Mouse (Mus musculus) lung, postnatal 14 days (tissue): ENCODE results near the gene Mbnl2.

Experiments used
- DNase-seq: peaks from one replicate; pipeline ENCODE4 v3.0.0; 2021

Mbnl2 gene

DNA sequence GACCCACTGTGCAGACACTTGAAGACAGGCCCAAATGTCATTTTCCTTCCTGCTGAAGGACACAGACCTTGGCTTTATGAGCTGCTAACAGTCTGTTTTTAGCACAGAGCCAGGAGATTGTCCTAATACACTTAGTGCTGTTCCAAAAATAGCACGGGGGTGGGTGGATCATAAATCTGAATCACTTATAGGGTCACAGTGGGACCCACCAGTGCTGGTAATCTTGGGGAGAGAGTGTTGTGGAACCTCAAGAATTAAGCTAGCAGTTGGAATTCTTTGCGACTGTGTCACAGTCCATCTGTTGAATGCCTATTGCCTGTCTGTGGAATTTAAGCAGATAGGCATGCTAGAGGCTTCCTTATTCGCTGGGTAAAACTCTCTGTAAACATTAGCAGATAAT is 24.2 kb downstream of the Mbnl2 start:
- no peak for DNase-seq

DNA sequence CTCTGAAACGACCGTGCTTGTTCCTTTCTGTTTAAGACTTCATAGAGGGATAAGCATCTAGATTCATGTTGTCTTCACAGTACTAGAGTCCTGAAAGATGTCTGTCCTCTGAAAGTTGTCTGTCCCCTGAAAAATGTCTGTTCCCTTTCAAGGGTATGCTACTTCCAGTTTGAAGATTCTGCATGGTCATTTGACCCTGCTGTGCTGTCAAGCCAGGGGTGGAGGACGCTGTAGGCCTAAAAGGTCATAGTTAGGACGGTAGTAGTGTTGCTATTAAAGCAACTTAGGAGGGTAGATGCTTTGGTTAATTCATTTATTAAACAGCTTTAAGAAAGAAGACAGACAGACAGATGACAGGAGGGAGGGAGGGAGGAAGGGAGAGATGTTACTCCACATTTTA is 24.7 kb downstream of the Mbnl2 start:
- no peak for DNase-seq

DNA sequence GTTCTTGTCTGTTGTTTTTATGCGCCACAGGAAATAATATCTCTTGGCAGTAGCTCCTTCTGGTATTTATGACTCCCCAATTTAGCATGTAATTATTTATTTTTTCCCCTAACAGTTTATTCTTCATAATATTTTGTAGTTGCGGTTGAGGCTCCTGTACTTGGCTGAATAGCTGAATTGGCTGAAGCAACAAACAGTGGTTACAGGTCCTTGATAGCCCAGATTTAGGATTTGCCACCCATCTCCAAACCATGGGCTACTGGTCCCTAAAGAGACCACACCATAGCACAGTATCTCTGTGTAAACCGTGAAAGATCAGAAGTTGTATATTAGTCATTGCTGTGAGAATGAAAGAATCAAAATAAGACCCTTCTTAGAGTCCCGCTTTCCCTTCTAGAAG is 25.3 kb downstream of the Mbnl2 start:
- no peak for DNase-seq

DNA sequence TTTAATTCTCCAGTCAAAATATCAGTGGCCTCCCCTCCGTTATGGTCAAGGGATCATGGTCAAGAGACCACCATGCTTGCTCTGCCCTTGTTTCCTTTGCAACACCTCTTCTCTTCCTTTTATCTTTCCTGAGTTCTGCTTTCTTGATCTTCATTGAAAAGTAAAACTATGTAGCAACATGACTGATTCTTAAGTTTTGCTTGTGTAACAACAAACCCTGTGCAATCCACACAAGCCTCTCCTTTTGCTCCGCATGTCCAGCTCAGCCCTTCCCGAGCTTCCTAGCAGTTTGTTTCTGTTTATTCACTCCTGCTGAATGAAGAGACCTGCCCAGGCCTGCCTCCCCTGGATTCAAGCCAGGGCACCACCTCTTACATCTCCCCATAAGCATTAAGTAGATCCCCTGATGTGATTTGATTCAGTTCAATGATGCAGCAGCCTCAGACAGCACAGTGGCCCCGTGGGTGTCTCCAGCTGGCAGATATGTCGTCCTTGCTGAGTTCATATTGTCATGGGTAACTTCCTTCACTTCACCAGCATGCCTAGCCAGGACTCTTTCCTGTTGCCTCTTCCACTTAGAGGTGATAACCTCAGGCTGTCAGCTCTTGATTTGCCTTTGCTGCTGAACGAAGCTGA is 27.6 kb downstream of the Mbnl2 start:
- peak; percentile 58 for DNase-seq

DNA sequence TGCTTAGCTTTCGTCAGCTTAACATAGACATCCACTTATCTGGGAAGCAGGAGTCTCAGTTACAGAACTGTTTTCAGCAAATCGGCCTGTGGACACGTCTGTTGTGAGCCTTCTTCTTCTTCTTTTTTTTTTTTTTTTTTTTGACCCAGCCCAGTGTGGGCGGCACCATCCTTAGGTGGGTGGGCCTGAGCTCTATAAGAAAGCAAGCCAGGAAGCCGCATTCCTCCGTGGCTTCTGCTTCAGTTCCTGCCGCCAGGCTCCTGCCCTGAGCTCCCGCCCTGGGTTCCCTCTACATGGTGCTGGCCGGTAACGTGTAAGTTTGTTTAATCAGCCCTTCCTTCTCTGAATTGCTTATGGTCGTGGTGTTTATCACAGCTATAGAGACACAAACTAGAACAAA is 30.8 kb downstream of the Mbnl2 start:
- DNase-seq, result no peak

DNA sequence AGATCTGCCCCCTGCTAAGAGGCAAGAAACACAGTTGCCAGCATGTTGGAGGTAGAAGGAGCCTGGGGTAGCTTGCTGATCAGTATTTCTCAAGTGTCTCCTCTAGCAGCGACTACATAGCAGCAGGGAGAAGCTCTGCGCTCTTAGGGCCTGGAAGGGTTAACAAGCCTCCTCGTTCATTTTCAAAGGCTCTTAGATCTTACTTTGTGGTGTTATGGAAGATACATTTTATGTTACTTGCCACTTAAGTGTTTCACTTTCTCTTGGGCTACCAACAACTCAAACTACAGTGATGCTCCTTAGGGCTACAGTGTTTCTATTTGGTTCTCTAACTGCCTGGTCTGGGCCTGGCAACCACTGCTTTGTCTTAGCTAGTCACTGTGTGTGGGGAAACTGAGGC is 31.9 kb downstream of the Mbnl2 start:
- no peak for DNase-seq

DNA sequence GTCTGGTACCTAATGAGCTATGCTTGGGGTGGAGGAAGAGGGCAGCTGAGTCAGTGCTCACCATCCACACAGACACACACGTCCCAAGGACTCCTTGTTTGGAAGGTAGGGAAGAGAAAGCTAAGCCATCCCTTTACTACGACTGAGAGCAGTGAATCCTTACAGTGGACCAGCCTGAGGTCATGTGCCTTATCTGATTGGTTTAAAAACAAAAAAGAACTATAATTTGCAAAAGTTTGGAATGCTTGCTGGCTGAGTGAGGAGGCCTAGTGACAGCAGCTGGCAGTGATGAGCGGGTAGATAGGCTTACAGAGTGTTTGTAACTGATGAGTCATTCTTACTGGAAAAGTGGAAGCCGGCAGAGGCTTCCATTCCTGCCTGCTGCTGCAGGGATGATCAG is 32.5 kb downstream of the Mbnl2 start:
- DNase-seq, result no peak

DNA sequence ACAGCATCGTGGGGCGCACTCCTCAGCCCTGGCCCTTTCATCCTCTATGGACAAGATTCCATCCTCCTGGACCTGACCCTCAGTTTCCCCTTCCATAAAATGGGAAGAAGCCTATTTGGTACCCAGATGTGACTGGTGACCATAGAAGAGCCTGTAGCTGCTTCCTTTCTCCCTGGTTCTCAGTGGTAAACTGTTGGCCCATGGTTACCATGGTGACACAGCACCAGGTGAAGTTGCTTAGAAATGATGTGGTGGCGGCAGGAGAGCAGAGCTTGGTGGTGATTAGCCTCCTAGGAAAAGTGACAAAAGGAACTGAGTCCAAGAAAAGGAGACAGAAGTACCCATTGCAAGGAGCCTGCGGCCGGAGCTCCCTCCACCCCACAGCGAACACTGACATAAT is 34.2 kb downstream of the Mbnl2 start:
- DNase-seq, result no peak

DNA sequence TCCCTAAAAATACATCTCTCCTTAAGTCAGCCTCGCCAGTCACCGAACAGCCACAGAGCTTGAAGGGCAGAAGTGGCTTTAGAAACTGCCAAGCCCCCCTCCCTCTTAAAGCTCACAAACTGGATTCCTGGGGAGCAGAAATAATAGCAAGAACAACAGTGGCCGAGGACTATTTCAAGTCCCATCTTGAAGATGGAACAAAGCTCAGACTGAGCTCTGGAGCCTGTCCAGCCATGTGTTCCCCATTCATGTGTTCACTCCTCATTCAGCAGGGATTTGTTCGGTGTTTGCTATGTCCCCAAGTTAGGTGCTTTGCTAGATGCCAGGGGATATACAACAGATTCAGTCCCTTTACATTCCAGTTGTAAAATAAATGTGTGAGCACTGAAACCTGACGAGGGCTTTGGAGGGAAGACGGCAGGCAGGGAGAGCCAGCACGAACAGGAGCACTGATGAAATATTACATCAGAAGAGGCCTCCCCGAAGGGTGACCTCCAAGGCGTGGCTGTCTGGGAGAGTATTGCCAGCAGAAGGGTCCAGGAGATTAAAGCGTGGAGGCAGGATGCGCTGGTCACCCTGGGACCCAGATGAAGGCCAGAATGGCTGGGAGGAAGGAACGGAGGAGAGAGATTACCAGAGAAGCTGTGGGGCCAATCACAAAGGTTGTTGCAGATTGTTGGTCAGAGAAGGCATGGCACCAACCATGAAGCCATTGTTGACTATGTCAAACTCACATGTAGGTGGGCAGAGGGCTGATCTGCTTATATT is 36.0 kb downstream of the Mbnl2 start:
- no peak for DNase-seq

DNA sequence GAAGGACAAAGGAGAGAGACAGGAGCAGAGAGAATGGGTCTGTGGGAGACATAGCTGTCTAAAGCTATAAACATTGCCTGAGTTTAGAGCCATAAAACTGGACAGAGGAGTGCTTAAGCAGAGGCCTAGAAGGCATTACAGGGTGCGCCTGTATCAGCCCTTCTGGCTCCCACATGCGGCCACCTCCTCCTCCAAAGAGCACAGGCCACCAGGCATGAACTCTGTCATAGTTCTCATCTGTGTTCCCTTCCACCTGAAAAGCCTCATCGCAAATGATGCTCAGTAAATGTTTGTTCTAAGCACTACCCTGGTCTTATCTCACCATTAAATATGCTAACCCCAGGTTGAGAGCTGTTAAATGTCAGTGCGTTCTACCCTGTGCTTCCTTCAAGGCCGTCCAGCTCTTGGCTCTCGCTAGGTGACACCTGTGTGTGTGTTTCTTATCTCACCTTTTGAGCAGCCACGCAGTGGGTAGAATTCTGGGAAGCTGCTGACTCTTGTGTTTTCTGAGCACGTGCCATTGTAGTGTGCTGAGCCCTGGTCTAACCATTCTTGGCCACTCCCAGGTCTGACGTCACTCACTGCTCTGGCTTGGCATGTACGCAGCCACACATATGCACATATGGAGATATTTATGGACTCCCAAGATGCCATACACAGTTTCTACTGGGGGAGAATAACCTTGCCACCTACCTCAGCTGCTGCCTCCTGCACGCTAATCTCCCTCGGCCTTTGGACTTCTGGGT is 37.4 kb downstream of the Mbnl2 start:
- DNase-seq, result no peak

DNA sequence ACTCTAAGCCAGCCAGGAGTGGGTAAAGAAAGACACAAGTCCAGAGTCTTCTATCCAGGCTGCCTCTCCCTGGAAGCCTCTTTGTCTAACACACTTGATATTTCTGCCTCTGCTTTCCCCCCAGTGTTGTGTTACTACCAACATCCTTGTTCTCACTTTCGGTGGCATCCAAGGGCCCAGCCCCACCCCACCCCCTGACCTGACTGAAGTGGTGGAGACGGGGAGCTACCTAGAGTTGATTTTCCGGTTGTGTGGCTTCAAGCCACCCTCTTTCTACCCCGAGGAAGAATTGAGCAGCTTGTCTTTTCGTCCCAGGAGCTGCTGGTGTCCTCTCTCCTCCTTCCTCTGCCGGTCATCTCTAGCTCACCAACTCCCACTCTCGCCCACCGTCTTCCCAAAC is 38.0 kb downstream of the Mbnl2 start:
- no peak for DNase-seq

DNA sequence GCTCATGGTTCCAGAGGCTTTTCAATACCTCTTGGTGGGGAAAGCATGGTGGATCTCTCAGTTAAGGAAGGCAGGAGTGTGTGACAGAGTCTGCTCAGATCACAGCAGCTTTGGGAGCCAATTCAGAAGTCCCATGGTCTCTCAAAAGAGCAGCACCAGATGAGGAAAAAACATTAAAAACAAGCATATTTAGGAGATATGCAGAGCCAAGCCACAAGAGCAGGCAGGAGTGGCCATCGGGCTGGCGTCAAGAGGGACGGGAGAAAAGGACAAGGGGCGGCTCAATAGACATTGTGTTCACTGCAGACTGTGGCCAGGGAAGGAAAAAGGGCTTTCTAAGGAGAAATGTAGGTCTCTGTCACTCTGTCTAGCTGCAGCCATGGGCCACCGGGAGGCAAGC is 40.3 kb downstream of the Mbnl2 start:
- DNase-seq, result no peak

DNA sequence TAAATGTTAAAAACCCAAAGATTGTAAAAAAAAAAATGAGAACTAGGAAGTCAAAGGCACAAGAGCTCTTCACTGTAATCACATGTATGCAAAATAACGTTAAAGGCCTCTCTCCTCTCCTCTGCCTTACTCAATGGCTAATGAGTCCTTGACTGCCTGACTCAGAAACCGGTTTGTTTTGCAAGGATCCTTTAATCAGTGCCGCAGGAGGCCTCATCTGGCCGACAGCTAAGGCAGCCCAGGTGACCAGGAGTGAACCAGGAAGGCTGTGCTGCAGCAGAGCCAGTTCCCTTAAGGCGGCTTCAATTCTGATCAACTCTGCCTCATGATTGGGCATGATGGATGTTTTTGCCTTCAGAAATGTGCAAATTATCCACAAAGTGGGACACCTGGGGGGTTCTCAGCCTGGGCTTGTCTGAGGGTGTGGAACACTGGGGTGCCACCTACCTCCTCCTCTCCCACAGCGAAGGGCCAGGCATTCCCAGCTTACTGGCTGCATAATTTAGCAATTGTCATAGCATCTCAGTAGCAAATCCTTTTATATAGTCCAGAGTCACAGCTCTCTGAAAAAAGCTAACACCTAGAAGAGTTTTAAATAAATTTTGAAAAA is 43.0 kb downstream of the Mbnl2 start:
- DNase-seq, result peak; percentile 52

DNA sequence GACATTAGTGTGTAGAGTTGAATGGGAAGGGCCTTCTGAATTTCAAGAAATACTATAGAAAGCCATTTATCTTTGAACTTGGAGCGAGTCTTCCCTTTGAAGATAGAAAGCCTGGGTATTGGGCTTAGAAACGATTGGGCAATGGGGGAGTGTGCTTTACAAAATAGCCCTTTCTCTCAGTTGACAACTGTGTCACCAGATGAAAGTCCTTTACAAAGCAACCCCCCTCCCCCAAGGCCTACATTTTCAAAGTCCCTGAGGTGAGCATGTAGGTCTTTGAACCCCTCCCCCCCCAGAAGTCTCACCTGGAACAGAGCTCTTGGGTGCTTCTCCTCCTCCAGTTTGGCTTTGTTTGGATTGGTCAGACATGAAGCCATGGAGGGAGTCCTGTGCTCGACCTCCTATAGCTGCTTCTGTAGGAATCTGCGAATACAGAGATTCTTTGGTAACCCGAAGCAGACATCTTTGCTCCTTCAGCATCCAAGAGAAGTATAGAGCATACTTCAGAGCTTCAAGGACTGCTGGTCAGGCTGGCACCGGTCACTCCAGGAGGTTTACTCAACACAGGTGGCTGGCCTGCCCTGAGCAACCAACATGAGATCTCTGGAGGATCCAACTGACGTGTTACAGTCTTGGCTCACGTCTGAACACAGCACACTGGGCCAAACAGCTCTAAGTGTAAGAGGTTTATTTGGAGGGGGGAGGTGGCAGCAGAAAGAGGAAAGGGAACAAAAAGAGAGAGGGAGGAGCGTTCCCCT is 43.7 kb downstream of the Mbnl2 start:
- DNase-seq, result peak; percentile 51

DNA sequence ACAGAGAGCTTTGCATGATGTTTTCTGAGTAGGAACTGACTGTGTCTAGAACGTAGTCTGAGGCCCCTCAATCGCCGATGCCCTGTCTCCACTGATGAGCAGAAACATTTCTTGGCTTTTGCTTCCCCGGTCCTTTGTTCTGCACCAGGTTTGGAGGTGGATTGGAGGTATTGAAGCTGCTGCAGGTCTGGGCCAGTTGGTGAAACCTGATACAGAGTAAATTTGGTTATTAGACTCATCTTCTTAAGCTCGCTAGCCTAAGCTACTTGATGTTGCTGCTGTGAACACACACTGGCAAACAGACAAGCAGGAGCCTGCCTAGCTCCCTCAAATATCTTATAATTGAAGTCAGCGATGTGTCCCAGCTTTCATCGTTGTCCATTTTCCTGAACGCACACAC is 46.6 kb downstream of the Mbnl2 start:
- DNase-seq, result no peak

DNA sequence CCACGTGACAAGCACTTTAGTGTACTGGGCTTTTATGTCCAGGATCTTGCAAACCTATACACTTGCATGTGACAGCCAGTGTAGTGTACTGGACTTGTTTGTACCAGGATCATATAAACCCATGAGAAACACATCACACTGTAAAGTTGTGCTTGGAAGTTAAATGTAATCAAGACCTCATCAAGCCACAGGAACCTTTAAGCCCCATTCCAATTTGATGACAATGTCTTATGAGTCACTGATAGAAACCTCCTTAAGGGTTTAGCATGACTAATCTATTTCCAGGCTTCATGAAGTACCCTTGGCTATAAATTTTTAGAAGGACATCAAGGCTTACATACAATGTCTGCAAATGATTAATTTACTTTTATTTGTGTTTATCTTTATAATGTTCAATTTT is 47.6 kb downstream of the Mbnl2 start:
- no peak for DNase-seq

DNA sequence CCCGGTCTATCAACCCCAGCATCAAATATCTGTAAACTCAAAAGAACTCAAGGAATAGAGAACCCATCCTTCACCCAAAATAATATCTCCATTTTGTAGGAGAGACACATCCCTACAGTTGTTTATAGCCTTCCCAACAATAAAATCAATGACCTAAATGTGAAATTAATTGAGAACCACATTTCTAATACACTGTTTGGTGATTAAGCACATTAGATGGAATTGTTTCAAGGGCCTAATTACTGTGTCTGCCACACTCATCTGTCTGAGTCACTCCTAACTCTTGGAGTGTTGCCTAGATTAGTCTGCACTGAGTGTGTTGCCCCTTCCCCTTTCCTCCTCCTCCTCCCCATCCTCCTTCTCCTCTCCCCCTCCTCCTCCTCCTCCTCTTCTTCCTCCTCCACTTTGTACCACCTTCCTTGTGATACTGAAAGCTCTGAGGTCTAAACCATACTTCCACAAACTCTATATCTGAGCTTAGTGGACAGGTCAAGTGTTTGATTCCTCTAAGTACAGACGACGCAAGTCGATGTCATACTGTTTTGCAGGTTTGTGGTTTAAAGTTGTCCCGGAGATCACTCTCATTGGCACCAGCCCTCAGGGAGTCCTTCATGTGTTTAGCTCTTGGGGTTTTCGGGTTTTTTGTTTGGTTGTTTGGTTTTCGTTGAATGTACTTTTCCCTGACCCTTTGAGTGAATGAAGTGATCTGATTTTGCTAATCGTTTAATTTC is 48.8 kb downstream of the Mbnl2 start:
- no peak for DNase-seq

DNA sequence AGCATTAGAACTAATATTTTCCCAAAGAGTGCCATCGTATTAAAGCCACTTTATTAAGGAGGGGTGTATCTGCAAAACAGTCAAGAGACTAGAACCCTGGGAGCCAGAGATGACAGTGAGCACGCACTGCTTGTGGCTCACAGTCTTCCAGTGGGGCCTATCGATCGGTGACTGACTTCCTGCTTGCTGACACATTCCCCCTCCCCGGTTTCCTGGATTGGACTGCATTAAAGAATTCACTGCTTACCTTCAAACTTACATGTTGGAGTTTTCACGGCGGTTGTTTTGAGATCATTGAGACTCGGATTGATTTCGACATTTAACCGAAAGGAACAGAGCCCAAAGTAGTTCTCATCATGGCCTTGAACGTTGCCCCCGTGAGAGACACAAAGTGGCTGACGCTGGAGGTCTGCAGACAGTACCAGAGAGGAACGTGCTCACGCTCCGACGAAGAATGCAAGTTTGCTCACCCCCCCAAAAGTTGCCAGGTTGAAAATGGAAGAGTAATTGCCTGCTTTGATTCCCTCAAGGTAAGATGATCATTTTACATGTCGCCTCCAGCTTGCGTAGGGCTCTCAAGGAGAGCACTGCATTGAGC is 49.5 kb downstream of the Mbnl2 start:
- no peak for DNase-seq

DNA sequence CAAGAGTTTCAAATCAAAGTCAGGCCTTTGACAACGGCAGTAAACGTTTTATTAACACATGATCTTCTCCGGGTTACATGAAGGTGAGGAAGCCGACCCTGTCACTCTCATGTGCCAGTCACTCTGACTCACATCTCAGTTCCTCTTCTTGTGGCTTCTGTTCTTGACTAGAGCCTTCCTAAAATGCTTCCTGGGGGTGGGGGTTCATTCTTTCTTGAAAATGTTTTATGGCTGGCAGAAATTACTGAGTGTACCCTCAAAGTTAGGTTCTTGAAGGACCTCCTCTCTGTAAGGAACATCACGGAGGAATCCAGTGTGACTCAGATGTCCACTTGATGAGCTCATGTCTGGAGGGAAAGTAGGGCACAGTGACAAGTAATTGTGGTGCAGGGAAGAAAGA is 50.2 kb downstream of the Mbnl2 start:
- no peak for DNase-seq

DNA sequence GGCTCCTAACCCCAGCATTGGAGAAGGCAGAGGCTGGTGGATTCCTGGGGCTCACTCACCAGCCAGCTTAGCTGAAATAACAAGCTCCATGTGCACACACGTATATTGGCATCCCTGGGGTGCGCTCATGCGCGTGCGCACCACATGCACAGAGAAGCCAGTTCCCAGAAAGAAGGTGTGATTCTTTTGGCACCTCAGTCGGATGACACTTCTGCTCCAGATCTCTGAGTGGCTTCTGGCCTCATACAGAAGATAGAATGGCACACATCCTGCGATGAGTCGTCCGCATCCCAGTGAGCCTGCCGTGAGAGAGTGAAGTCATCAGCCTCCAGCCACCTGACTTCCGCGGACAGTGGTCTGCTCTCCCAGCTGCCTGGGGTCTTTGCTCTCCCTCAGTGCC is 55.0 kb downstream of the Mbnl2 start:
- no peak for DNase-seq

DNA sequence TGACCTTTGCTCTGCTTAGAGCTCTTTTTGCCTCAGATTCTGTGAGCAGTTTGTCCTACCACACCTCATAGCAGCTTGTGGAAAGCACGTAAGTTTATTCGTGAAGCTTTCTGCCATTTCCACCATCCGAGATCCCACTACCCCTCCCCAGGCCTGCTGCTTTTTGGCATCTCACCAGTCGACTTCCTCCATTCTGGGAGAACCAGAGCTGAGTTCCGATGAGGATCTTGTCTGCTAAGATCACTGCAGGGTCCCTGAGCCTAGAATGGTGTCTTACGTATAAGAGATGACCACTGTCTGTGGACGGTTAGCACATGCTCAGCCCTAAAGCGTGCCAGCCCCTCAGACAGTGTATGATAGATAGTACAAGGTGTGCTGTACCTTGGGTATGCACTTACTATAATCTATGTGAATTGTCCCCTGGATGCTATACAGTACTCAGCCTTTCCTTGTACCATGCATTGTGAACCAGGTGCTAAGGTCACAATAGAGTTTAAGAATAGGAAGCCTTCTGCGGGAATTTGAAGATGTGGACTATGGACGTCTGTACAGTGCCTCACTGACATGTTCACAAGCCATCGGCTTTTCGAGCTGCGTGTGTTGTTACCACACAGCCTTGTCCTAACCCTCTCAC is 55.5 kb downstream of the Mbnl2 start:
- DNase-seq, result no peak
